Mouse (Mus musculus) hindbrain, embryonic 12.5 days (tissue): ENCODE results near the gene Spen. TPM values are rescaled to one million over a fixed set of nuclear protein-coding genes. Genes with fewer than 3 reads are reported as not detected.
"Not testable (repeated sequence)": the region's sequence is repeated elsewhere in the genome, so short reads cannot be mapped to it uniquely, and the experiment has no call there.

ENCODE experiments used
- ATAC-seq: fragments of 200-750 bp; cut with Nextera tagmentation; 2 replicates; pipeline ENCODE4 v1.8.0; 2017; ENCODE audit warnings: moderate TSS enrichment; ENCODE audit not compliant: low FRiP score
- H3K27ac ChIP-seq: fragments of 300-500 bp; sonication (generic); 2 replicates; pipeline ENCODE4 v1.5.1; 2016; ENCODE audit warnings: mild to moderate bottlenecking
- H3K27me3 ChIP-seq: fragments of 300-500 bp; sonication (generic); 2 replicates; pipeline ENCODE4 v1.6.1; 2016; ENCODE audit warnings: mild to moderate bottlenecking
- H3K36me3 ChIP-seq: fragments of 300-500 bp; sonication (generic); 2 replicates; pipeline ENCODE4 v1.6.1; 2016; ENCODE audit warnings: mild to moderate bottlenecking
- H3K4me1 ChIP-seq: fragments of 300-500 bp; sonication (generic); 2 replicates; pipeline ENCODE4 v1.6.1; 2016
- H3K4me2 ChIP-seq: fragments of 300-500 bp; sonication (generic); replicated peaks from 2 replicates; pipeline ENCODE4 v1.6.1; 2016; ENCODE audit warnings: mild to moderate bottlenecking
- H3K4me3 ChIP-seq: fragments of 300-500 bp; sonication (generic); 2 replicates; pipeline ENCODE4 v1.5.1; 2016; ENCODE audit warnings: mild to moderate bottlenecking
- H3K9ac ChIP-seq: fragments of 300-500 bp; sonication (generic); 2 replicates; pipeline ENCODE4 v1.6.1; 2016; ENCODE audit warnings: mild to moderate bottlenecking, moderate library complexity
- H3K9me3 ChIP-seq: fragments of 300-500 bp; sonication (generic); replicated peaks from 2 replicates; pipeline ENCODE4 v1.6.1; 2016; ENCODE audit warnings: mild to moderate bottlenecking
- WGBS: fragments of 180-500 bp; shearing (Covaris S2); methylation state at CpG from one replicate; pipeline ENCODE4 v1.1.7; 2016; 5-methylcytosine and 5-hydroxymethylcytosine counted together
- polyA plus RNA-seq: library from polyadenylated mRNA; unstranded; fragments of >200 nt; fragmentation: Nextera tagmentation; extraction: Ambion mirVana; gene quantifications from 2 replicates; pipeline ENCODE4 v1.2.1, GENCODE M21; 2016

Spen gene
- polyA plus RNA-seq, 1 experiment from 2014 or later: 21.7 TPM

DNA sequence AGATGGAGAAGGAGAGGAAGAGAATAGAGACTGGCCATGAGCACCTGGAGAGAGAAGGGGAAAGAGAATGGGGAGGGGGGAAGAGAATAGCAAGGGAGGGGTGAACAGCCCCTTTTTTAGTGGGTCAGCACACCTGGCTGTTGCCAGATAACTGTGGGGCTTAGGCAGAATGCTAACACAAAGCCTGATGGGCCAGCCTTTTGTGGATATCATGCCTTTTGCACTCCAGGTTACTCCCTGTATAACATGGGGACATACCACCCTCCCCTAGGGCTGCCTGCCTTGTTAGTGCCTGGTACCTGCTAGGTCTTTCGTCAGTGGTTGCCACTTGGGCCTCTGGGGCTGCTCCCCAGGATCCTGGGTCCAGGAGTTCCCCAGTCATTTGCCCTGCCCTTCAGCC lies 32.4 kb upstream of the Spen start:
- H3K27ac ChIP-seq: no peak overlapping the region
- no peaks in the 10 kb centered on the region for H3K9me3 ChIP-seq
- H3K36me3 ChIP-seq: no peaks in the 10 kb centered on the region
- no peaks in the 10 kb centered on the region for H3K27me3 ChIP-seq
- no peak overlapping the region for H3K9ac ChIP-seq
- H3K4me1 ChIP-seq: no peaks in the 10 kb centered on the region
- H3K4me3 ChIP-seq: no peak overlapping the region
- WGBS: 76% methylated on average over 1 of the region's 1 CpGs
- no peak overlapping the region for H3K4me2 ChIP-seq
- ATAC-seq: no peak

GRCm38 (mm10) chr4:141570004-141570403 lies 31.6 kb upstream of the Spen start:
- H3K27ac ChIP-seq: no peak overlapping the region
- no peak overlapping the region for H3K4me3 ChIP-seq
- 59% methylated on average over 6 of the region's 6 CpGs for WGBS
- H3K27me3 ChIP-seq: no peaks in the 10 kb centered on the region
- no peaks in the 10 kb centered on the region for H3K9me3 ChIP-seq
- no peak overlapping the region for H3K9ac ChIP-seq
- H3K4me1 ChIP-seq: no peaks in the 10 kb centered on the region
- ATAC-seq: no peak
- H3K36me3 ChIP-seq: no peaks in the 10 kb centered on the region
- H3K4me2 ChIP-seq: no peak overlapping the region

- 86% methylated on average over 5 of the region's 5 CpGs for WGBS
- no peak overlapping the region for H3K4me2 ChIP-seq
- H3K27me3 ChIP-seq: no peaks in the 10 kb centered on the region
- ATAC-seq: no peak
- H3K9me3 ChIP-seq: no peaks in the 10 kb centered on the region
- H3K4me1 ChIP-seq: no peaks in the 10 kb centered on the region
- H3K9ac ChIP-seq: no peak overlapping the region
- H3K27ac ChIP-seq: no peak overlapping the region
- H3K36me3 ChIP-seq: no peaks in the 10 kb centered on the region
- H3K4me3 ChIP-seq: no peak overlapping the region
These were observed 30.6 kb upstream of the Spen start for GRCm38 (mm10) chr4:141568966-141569365.

DNA sequence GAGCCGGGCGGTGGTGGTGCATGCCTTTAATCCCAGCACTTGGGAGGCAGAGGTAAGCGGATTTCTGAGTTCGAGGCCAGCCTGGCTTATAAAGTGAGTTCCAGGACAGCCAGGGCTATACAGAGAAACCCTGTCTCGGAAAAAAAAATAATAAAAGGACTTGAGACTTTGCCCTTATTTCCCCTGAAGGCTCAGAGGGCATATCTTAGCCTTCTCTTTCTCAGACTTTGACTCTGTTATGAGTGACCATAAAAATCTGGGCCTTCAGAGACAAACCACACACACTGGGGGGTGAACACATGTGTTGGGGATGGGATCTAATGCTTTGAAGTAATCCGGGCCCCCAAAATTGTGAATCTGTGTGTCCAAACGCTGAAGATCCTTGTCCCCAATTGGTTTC lies 28.8 kb upstream of the Spen start:
- not testable (repeated sequence) for H3K4me1 ChIP-seq, H3K27ac ChIP-seq, H3K27me3 ChIP-seq, H3K4me2 ChIP-seq, H3K4me3 ChIP-seq, H3K9me3 ChIP-seq, H3K9ac ChIP-seq, H3K36me3 ChIP-seq, ATAC-seq
- WGBS: 90% methylated on average over 7 of the region's 7 CpGs

GRCm38 (mm10) chr4:141566187-141566586 lies 27.8 kb upstream of the Spen start:
- ATAC-seq: no peak
- Histone ChIP-seq H3K36me3 (no peaks in the 10 kb centered on the region), H3K4me2 (no peak overlapping the region), H3K4me3 (no peak overlapping the region), H3K27ac (no peak overlapping the region), H3K9ac (no peak overlapping the region), H3K27me3 (no peaks in the 10 kb centered on the region), H3K9me3 (no peaks in the 10 kb centered on the region), H3K4me1 (no peaks in the 10 kb centered on the region)
- WGBS: 89% methylated on average over 6 of the region's 6 CpGs

GRCm38 (mm10) chr4:141565325-141565724 lies 26.9 kb upstream of the Spen start:
- no peak for ATAC-seq

GRCm38 (mm10) chr4:141564660-141565059 lies 26.3 kb upstream of the Spen start:
- no peak for ATAC-seq
- H3K4me2 ChIP-seq: no peak overlapping the region
- no peaks in the 10 kb centered on the region for H3K9me3 ChIP-seq
- H3K27me3 ChIP-seq: no peaks in the 10 kb centered on the region
- H3K9ac ChIP-seq: no peak overlapping the region
- 84% methylated on average over 3 of the region's 3 CpGs for WGBS
- H3K27ac ChIP-seq: no peak overlapping the region
- no peak overlapping the region for H3K4me3 ChIP-seq
- H3K36me3 ChIP-seq: no peaks in the 10 kb centered on the region
- H3K4me1 ChIP-seq: peaks cover under 1% of the 10 kb centered on the region

More at GRCm38 (mm10) chr4:141565325-141565724, 26.9 kb upstream of the Spen start:
- Histone ChIP-seq H3K27me3 (no peaks in the 10 kb centered on the region), H3K4me3 (no peak overlapping the region), H3K27ac (no peak overlapping the region), H3K9me3 (no peaks in the 10 kb centered on the region), H3K4me1 (no peaks in the 10 kb centered on the region), H3K36me3 (no peaks in the 10 kb centered on the region), H3K4me2 (no peak overlapping the region), H3K9ac (no peak overlapping the region)
- WGBS: 31% methylated on average over 7 of the region's 7 CpGs

DNA sequence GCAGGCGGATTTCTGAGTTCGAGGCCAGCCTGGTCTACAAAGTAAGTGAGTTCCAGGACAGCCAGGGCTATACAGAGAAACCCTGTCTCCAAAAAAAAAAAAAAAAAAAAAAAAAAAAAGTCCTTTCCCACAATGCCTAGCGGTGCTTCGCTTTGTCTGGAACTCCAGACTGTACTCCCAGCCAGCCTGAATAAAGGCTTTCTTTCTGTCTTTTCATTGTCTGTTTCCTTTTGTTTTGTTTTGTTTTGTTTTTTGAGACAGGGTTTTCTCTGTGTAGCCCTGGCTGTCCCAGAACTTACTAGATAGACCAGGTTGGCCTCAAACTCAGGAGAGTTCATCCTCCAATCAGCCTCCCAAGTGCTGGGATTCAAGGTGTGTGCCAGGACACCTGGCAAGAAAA lies 25.8 kb upstream of the Spen start:
- ATAC-seq: no peak
- Histone ChIP-seq H3K36me3 (no peaks in the 10 kb centered on the region), H3K27me3 (no peaks in the 10 kb centered on the region), H3K27ac (no peak overlapping the region), H3K4me1 (peaks cover 5% of the 10 kb centered on the region), H3K9ac (no peak overlapping the region), H3K4me2 (no peak overlapping the region), H3K4me3 (no peak overlapping the region), H3K9me3 (no peaks in the 10 kb centered on the region)
- 87% methylated on average over 4 of the region's 4 CpGs for WGBS

GRCm38 (mm10) chr4:141562281-141562680 lies 23.9 kb upstream of the Spen start:
- ATAC-seq: no peak
- no peak overlapping the region for H3K4me2 ChIP-seq
- WGBS: 83% methylated on average over 11 of the region's 11 CpGs

DNA sequence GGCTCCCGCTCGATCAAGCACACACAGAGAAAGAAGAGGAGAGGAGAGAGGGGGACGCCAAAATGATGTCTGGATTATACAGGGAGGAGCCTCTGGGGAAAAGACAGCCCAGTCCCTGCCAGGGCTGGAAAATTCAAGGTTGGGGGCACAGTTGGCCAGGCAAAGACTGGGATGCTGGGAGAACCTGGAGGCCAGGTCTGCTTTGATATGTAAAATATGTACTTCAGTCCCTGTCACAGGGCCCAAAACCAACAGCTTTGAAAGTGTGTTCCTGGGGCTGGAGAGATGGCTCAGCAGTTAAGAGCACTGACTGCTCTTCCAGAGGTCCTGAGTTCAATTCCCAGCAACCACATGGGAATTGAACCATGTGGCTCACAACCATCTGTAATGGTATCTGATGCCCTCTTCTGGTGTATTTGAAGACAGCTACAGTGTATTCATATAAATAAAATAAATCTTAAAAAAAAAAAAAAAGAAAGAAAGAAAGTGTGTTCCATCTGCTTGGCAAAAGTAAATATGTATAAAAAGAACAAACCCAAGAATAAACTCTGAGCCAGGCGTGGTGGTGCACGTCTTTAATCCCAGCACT lies 23.0 kb upstream of the Spen start:
- not testable (repeated sequence) for H3K9ac ChIP-seq, H3K27me3 ChIP-seq, H3K4me2 ChIP-seq, H3K9me3 ChIP-seq, H3K36me3 ChIP-seq, H3K27ac ChIP-seq, ATAC-seq, H3K4me3 ChIP-seq
- 79% methylated on average over 5 of the region's 5 CpGs for WGBS
- peaks cover 17% of the 10 kb centered on the region for H3K4me1 ChIP-seq

More at GRCm38 (mm10) chr4:141562281-141562680, 23.9 kb upstream of the Spen start:
- Histone ChIP-seq H3K4me3 (no peak overlapping the region), H3K27ac (no peak overlapping the region), H3K9me3 (no peaks in the 10 kb centered on the region), H3K27me3 (no peaks in the 10 kb centered on the region), H3K9ac (no peak overlapping the region), H3K4me1 (peaks cover 17% of the 10 kb centered on the region), H3K36me3 (no peaks in the 10 kb centered on the region)

GRCm38 (mm10) chr4:141559898-141560263 lies 21.5 kb upstream of the Spen start:
- peak; percentile 49 for ATAC-seq
- no peaks in the 10 kb centered on the region for H3K36me3 ChIP-seq
- peak overlapping the region; percentile 33 for H3K4me3 ChIP-seq
- WGBS: 2% methylated on average over 9 of the region's 9 CpGs
- peak overlapping the region; percentile 77 for H3K4me2 ChIP-seq
- H3K27me3 ChIP-seq: no peaks in the 10 kb centered on the region
- peaks cover 19% of the 10 kb centered on the region for H3K4me1 ChIP-seq
- H3K9ac ChIP-seq: peak overlapping the region; percentile 54
- no peaks in the 10 kb centered on the region for H3K9me3 ChIP-seq
- H3K27ac ChIP-seq: peak overlapping the region; percentile 83

GRCm38 (mm10) chr4:141559131-141559897 lies 20.9 kb upstream of the Spen start:
- under 1% methylated on average over 30 of the region's 30 CpGs for WGBS
- peak; percentile 57 for ATAC-seq
- peak overlapping the region; percentile 33 for H3K4me3 ChIP-seq
- H3K4me2 ChIP-seq: peak overlapping the region; percentile 77
- H3K9ac ChIP-seq: peak overlapping the region; percentile 54
- H3K9me3 ChIP-seq: no peaks in the 10 kb centered on the region
- peak overlapping the region; percentile 83 for H3K27ac ChIP-seq
- H3K36me3 ChIP-seq: no peaks in the 10 kb centered on the region
- H3K27me3 ChIP-seq: no peaks in the 10 kb centered on the region
- H3K4me1 ChIP-seq: peaks cover 19% of the 10 kb centered on the region

DNA sequence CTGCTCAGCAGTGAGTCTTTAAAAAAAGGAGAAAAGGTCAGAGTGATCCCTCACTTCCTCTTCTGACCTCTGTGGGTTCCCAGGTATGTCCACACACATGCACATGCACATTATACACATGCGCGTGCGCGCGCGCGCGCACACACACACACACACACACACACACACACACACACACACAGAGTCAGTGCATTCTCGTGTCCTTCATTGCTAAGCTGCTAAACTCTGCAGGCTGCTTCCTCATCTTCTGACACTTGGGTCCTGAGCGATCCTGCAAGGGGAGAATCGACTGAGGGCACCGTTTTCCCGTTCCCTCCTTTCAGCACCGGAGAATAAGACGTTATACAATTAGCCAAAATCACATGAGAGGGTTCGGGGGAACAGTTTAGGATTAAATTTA lies 20.3 kb upstream of the Spen start:
- peak overlapping the region; percentile 77 for H3K4me2 ChIP-seq
- ATAC-seq: no peak; the same call in 1 of the 2 replicates
- WGBS: 11% methylated on average over 16 of the region's 16 CpGs
- no peaks in the 10 kb centered on the region for H3K27me3 ChIP-seq
- peak overlapping the region; percentile 33 for H3K4me3 ChIP-seq
- peaks cover 19% of the 10 kb centered on the region for H3K4me1 ChIP-seq
- no peaks in the 10 kb centered on the region for H3K36me3 ChIP-seq
- H3K9ac ChIP-seq: 0 out of 2 replicates have a peak overlapping the region, but pooled peaks have one; percentile 54
- H3K27ac ChIP-seq: peak overlapping the region; percentile 83
- no peaks in the 10 kb centered on the region for H3K9me3 ChIP-seq
